Mouse (Mus musculus) testis, postnatal 14 days (tissue): ENCODE results near the gene Hoxd9.

Experiments
- DNase-seq: peaks from one replicate; pipeline ENCODE4 v3.0.0; 2021; ENCODE audit warnings: low spot score

The Hoxd9 gene

GRCm38 (mm10) chr2:74697567-74698121 is at the start of gene Hoxd9:
Hoxd9 (plus strand) TSS chr2:74697727.
- DNase-seq = peak; percentile 72

GRCm38 (mm10) chr2:74652996-74653340 is 44.6 kb upstream of the Hoxd9 start:
- DNase-seq = no peak

- DNase-seq = no peak
Observed at GRCm38 (mm10) chr2:74653781-74654535, 43.6 kb upstream of the Hoxd9 start.

- peak; percentile 15 for DNase-seq
Observed at GRCm38 (mm10) chr2:74654743-74655419, 42.6 kb upstream of the Hoxd9 start.

- peak; percentile 85 for DNase-seq
Observed at GRCm38 (mm10) chr2:74655420-74655781, 42.1 kb upstream of the Hoxd9 start.

- peak; percentile 75 for DNase-seq
Observed at GRCm38 (mm10) chr2:74655821-74656631, 41.5 kb upstream of the Hoxd9 start.

GRCm38 (mm10) chr2:74656632-74657021 is 40.9 kb upstream of the Hoxd9 start:
- DNase-seq = peak; percentile 64

GRCm38 (mm10) chr2:74657251-74658023 is 40.1 kb upstream of the Hoxd9 start:
- DNase-seq = peak; percentile 31

GRCm38 (mm10) chr2:74658024-74658666 is 39.4 kb upstream of the Hoxd9 start:
- DNase-seq = no peak

- peak; percentile 37 for DNase-seq
Observed at GRCm38 (mm10) chr2:74658667-74659371, 38.7 kb upstream of the Hoxd9 start.

- no peak for DNase-seq
Observed at GRCm38 (mm10) chr2:74659507-74660005, 38.0 kb upstream of the Hoxd9 start, which contains the start of gene Evx2. Evx2 (minus strand) TSS chr2:74659557.

GRCm38 (mm10) chr2:74660421-74661375 is 36.8 kb upstream of the Hoxd9 start:
- no peak for DNase-seq

- no peak for DNase-seq
Observed at GRCm38 (mm10) chr2:74661685-74662084, 35.8 kb upstream of the Hoxd9 start.

GRCm38 (mm10) chr2:74663291-74663925 is 34.1 kb upstream of the Hoxd9 start:
- no peak for DNase-seq

- DNase-seq = no peak
Observed at GRCm38 (mm10) chr2:74666411-74666810, 31.1 kb upstream of the Hoxd9 start.

GRCm38 (mm10) chr2:74667191-74667841 is 30.2 kb upstream of the Hoxd9 start:
- no peak for DNase-seq

GRCm38 (mm10) chr2:74667842-74668357 is 29.6 kb upstream of the Hoxd9 start, which contains the start of gene Hoxd13:
Hoxd13 (plus strand) TSS chr2:74668310.
- DNase-seq = no peak
